In the genomic region with DNA sequence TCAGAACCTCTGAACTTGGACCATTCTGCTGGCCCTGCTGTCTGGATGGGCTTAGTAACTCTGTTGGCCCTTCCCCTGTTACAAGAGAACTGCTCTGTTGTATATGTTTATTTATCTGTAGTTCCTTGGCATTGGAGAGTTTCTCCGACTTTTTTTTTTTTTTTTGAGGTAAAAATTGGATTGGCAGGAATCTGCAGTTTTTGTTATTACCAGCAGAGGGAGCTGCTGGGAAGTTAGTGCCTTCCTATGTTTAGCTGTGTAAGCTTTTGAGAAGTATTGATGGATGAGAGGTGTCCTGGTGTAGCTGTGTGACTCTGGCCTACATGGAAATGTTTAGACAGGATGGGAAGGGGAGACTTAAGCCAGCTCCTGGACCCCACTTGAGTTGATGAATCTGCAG, we compare ENCODE assay signal across 10 mouse cellular contexts. TPM values are rescaled to one million over a fixed set of nuclear protein-coding genes. Genes with fewer than 3 reads are reported as not detected.
DNase-seq lines count a peak whose midpoint lies in the region; ATAC-seq lines count a peak whose summit lies in the region.
"Had no signal": no experiment of that assay in that cellular context is flagged by ENCODE, and none has a peak within 500 bp of the region (broad histone marks: within the 10 kb centered on the region; RNA-seq: fewer than 3 reads in every experiment).

No protein-coding gene starts in this region.

- H3K4me3 ChIP-seq in intestine, embryonic 15.5 days (replicated peaks): no peak overlapping the region
- H3K4me3 ChIP-seq in heart, embryonic 12.5 days: no peak overlapping the region
- H3K4me3 ChIP-seq: midbrain, embryonic 12.5 days; stomach, embryonic 15.5 days had no signal

- peak; percentile 49 to 65 for DNase-seq in heart, postnatal 14 days
- no peak for DNase-seq in heart, adult 8-10 months (ENCODE audit: low spot score)
- peak; percentile 63 for DNase-seq in testis, postnatal 10 days (ENCODE audit: low spot score)
- no peak for DNase-seq in testis, postnatal 14 days (ENCODE audit: low spot score)
- DNase-seq in cerebellum, adult 9-10 months: peak; percentile 70
- DNase-seq in retina, postnatal 1 day: peak; percentile 73

- 7% methylated on average over 1 of the region's 1 CpGs for WGBS in intestine, embryonic 15.5 days
- 13% methylated on average over 1 of the region's 1 CpGs for whole genome bisulfite sequencing in heart, embryonic 12.5 days

- no peak overlapping the region for H3K9ac ChIP-seq in intestine, embryonic 15.5 days
- H3K9ac ChIP-seq in heart, embryonic 12.5 days: no peak overlapping the region
- H3K9ac ChIP-seq: midbrain, embryonic 12.5 days; stomach, embryonic 15.5 days had no signal

- no peak for ATAC-seq in intestine, embryonic 15.5 days
- ATAC-seq in heart, embryonic 12.5 days (ENCODE audit: insufficient number of reproducible peaks, low FRiP score): no peak

- peaks cover 12% of the 10 kb centered on the region for H3K4me1 ChIP-seq in intestine, embryonic 15.5 days (replicated peaks)
- peaks cover 14% of the 10 kb centered on the region for H3K4me1 ChIP-seq in heart, embryonic 12.5 days (replicated peaks)

- peak overlapping the region; percentile 18; the same call in 1 of the 2 replicates for H3K27ac ChIP-seq in intestine, embryonic 15.5 days
- no peak overlapping the region for H3K27ac ChIP-seq in heart, embryonic 12.5 days (ENCODE audit: poor library complexity, severe bottlenecking)
- H3K27ac ChIP-seq: midbrain, embryonic 12.5 days; stomach, embryonic 15.5 days had no signal

- intact Hi-C loops in heart, postnatal 14 days (cut with DNase I): loop anchor here (5.0 to 10.0 kb wide), 2 partner anchors 86 to 213 kb away; no protein-coding TSS in a partner anchor

- H3K36me3 ChIP-seq in intestine, embryonic 15.5 days: peaks cover 41% of the 10 kb centered on the region
- peaks cover 70% of the 10 kb centered on the region for H3K36me3 ChIP-seq in heart, embryonic 12.5 days

- no peaks in the 10 kb centered on the region for H3K9me3 ChIP-seq in intestine, embryonic 15.5 days
- H3K9me3 ChIP-seq in heart, embryonic 12.5 days (replicated peaks): no peaks in the 10 kb centered on the region
- H3K9me3 ChIP-seq: midbrain, embryonic 12.5 days; stomach, embryonic 15.5 days had no signal

- H3K4me2 ChIP-seq in intestine, embryonic 15.5 days (replicated peaks): no peak overlapping the region
- no peak overlapping the region for H3K4me2 ChIP-seq in heart, embryonic 12.5 days
- H3K4me2 ChIP-seq: midbrain, embryonic 12.5 days; stomach, embryonic 15.5 days had no signal

- H3K27me3 ChIP-seq in intestine, embryonic 15.5 days (replicated peaks): no peaks in the 10 kb centered on the region
- no peaks in the 10 kb centered on the region for H3K27me3 ChIP-seq in heart, embryonic 12.5 days (replicated peaks)
- H3K27me3 ChIP-seq: midbrain, embryonic 12.5 days; stomach, embryonic 15.5 days had no signal

RNA-seq across cellular contexts. Expression of gene Fam219b, which starts 4.0 kb away (rescaled TPM):
- total RNA-seq in heart, postnatal 14 days (2021): 1 to 10 TPM; 5.0 to 5.9 TPM
- 10 to 100 TPM in 3 of 4 experiments, 1 to 10 TPM in 1; 9.5 to 11.6 (median 10.8) TPM for total RNA-seq in heart, adult 8-10 months (2022)
- 17.2 and 18.2 TPM in 2 replicates for polyA plus RNA-seq in intestine, embryonic 15.5 days (2015; fragmentation: Nextera tagmentation; extraction: Ambion mirVana)
- polyA plus RNA-seq in heart, embryonic 12.5 days (2016; fragmentation: Nextera tagmentation; extraction: Ambion mirVana): 12.8 TPM in 2 replicates

RNA-seq across cellular contexts. Expression of gene Mpi, which starts 11.3 kb away (rescaled TPM):
- total RNA-seq in heart, postnatal 14 days (2021): 100 to 1,000 TPM; 162 to 176 TPM
- 100 to 1,000 TPM; 127 to 162 (median 147) TPM for total RNA-seq in heart, adult 8-10 months (2022)
- polyA plus RNA-seq in intestine, embryonic 15.5 days (2015; fragmentation: Nextera tagmentation; extraction: Ambion mirVana): 50.2 and 55.8 TPM in 2 replicates
- polyA plus RNA-seq in heart, embryonic 12.5 days (2016; fragmentation: Nextera tagmentation; extraction: Ambion mirVana): 75.6 and 82.6 TPM in 2 replicates

RNA-seq across cellular contexts. Expression of gene Scamp2, which starts 19.4 kb away (rescaled TPM):
- 10 to 100 TPM; 28.0 to 32.7 TPM for total RNA-seq in heart, postnatal 14 days (2021)
- 10 to 100 TPM; 25.0 to 31.1 (median 25.3) TPM for total RNA-seq in heart, adult 8-10 months (2022)
- 83.9 and 84.5 TPM in 2 replicates for polyA plus RNA-seq in intestine, embryonic 15.5 days (2015; fragmentation: Nextera tagmentation; extraction: Ambion mirVana)
- 52.5 and 55.6 TPM in 2 replicates for polyA plus RNA-seq in heart, embryonic 12.5 days (2016; fragmentation: Nextera tagmentation; extraction: Ambion mirVana)

RNA-seq across cellular contexts. Expression of gene Cox5a, which starts 20.2 kb away (rescaled TPM):
- total RNA-seq in heart, postnatal 14 days (2021): 1,000 to 10,000 TPM; 2,287 to 2,318 TPM
- 1,000 to 10,000 TPM; 2,249 to 2,640 (median 2,421) TPM for total RNA-seq in heart, adult 8-10 months (2022)
- 844 and 895 TPM in 2 replicates for polyA plus RNA-seq in intestine, embryonic 15.5 days (2015; fragmentation: Nextera tagmentation; extraction: Ambion mirVana)
- 1,377 and 1,385 TPM in 2 replicates for polyA plus RNA-seq in heart, embryonic 12.5 days (2016; fragmentation: Nextera tagmentation; extraction: Ambion mirVana)

RNA-seq across cellular contexts. Expression of gene Rpp25, which starts 37.5 kb away (rescaled TPM):
- 1 to 10 TPM; 1.5 to 1.8 TPM for total RNA-seq in heart, postnatal 14 days (2021)
- total RNA-seq in heart, adult 8-10 months (2022): 1 to 10 TPM; 2.0 to 3.7 (median 2.0) TPM
- polyA plus RNA-seq in intestine, embryonic 15.5 days (2015; fragmentation: Nextera tagmentation; extraction: Ambion mirVana): 7.0 and 8.1 TPM in 2 replicates
- polyA plus RNA-seq in heart, embryonic 12.5 days (2016; fragmentation: Nextera tagmentation; extraction: Ambion mirVana): 12.9 and 14.2 TPM in 2 replicates

Comparison
In these comparisons a context has a peak if more than half of its experiments do, and no peak if none do; other contexts are left out.
1. DNase-seq: peak in heart, postnatal 14 days (2 of 2), testis, postnatal 10 days (single experiment), cerebellum, adult 9-10 months (single experiment) and retina, postnatal 1 day (single experiment); none in heart, adult 8-10 months (single experiment) and testis, postnatal 14 days (single experiment).